Mouse (Mus musculus) cerebellum, postnatal 36 days (tissue): ENCODE measurements around the gene Wwc2.

Experiments
- DNase-seq, 2 experiments: peaks; one replicate each; pipeline ENCODE4 v3.0.0; 2021 to 2022; ENCODE audit warnings: mixed read lengths in 2 of 2

Wwc2 gene

DNA sequence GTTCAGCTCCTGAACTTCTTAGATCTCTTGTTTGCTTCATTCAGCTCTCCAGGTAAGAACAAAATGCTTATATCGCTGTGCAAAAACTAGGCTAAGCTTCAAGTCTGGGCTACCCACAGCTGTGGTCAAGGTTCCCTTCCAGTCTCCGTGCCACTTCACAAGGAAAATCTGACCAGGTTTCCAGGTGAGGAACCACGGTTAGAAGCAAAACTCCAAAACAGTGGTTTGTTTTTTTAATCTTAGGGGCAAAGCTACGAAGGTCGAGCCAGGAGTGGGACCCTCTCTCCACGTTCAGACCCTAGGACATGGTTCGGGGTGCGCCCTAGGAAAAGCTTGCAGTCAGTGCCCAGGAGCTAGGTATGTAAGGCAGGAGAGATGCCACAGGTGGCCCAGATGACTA lies 1.5 kb downstream of the Wwc2 start:
- no peak for DNase-seq

DNA sequence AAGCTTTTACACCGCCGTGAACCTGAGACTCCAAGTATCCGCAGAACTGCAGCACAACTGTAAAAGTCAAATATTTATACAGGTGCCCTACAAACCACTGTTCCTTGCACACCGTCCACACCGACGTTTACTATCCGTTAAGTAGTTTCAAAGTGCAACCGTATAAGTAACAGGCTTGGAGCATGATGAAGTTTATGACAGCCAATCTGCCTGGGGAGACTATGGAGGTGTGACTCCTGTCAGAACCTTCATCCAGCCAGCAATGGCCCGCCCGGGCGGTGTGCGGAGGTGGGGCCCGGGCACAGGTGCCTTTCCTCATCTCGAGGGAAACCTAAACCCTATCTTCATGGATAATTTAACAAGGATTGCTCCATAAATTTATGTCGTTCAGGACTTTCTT lies 2.6 kb downstream of the Wwc2 start:
- DNase-seq, result no peak

DNA sequence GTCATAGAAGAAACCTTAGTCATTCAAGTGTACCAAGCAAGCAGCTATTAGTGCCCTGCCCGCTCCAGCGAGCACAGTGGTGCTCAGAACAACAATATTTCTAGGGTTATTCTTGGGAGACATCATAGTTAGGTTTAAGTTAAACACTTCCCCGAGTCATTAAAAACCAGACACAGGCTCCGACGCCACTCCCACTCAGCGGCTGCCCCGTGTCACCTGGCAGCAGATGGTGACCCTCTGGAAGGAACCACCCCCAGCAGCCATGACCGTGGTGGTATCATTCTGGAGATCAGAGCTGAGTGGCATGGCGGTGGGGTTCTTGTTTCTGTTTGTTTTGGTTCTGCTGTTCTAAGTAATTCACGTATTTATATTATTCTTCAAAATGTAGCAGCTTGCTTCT lies 5.1 kb downstream of the Wwc2 start:
- DNase-seq, result no peak

DNA sequence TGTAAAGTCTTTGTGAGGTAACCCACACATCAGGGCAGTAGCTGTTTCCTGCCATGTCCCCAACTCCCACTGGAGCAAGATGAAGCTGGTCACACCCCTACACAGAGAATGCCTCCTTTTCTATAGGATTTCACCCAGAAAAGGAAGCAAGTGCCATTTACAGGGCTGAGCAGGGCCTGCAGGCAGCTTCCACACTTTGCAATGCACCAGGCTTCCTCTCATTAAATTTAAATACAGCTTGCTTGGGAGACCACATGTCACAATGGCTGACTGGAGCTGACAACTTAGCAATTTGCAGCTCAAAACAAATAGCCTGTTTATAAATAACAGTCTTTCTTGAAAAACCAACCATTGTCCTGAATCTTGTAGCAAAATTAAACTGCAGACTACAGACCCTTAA lies 5.5 kb downstream of the Wwc2 start:
- DNase-seq, result no peak

DNA sequence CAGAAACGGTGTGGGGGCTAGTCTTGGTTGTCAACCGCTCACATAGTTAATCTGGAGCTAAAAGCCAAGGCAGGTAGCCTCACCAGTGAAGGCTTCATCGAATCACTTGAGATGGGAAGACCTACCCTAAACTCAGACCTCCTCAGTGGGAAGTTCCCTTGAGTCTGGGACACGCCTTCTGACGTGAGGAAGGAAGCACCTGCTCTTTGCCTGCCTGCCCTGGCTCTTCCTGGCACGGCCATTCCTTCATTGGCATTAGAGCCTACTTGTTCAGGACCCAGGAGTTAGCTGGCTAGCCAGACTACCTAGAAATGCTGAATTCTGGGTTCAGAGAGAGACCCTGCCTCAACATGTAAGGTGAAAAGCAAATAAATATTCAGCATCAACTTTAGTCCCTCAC lies 9.6 kb downstream of the Wwc2 start:
- no peak for DNase-seq

DNA sequence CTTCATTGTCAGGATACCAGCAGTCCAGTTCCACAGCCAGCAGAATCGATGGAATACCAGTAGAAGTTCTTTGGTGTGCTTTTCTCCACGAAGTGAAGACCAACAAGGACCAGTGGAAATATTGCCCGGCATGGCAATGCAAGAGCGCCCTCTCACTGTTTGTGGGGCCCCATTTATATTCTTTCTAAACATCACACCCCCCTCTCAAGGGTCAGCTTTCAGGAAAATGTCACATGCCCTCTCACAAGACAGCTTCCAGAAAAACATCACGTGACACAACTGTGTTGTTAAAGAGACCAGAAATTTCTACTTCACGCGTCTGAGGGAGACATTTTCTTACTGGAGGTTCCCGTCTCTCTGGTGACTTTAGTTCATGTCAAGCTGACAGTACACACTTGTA lies 10.8 kb downstream of the Wwc2 start:
- no peak for DNase-seq

DNA sequence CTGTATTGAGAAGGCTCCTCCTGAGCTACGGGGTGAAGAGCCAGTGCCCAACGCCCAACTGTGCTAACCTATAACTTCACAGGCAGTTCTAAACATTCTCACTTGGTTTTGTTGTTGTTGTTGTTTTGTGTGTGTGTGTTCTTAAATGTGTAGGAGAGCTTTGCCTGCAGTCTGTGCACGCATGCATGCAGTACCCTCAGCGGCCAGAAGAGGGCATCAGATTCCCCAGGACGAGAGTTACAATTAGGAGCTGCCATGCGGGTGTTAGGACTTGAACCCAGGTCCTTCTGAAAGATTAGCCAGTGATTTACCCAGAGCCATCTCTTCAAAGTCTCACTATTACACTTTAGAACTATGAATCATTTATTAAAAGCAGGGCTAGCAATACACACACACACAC lies 12.0 kb downstream of the Wwc2 start:
- DNase-seq, result no peak

DNA sequence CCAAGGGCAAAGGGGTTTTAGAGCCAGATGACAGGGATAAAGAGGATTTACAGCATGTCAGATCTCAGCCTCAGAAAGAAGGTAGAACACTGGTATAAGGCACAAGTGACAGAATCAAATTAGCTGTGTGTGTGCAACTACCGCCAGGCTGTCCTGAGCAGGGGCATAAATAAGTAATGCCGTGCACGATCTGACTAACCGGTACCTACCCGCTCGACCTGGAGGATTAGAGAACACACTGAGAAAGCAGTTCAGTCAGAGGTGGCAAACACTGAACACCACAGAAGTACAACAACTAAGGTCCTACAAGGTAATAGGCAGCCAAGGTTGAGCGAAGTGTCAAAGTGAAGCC lies 15.8 kb downstream of the Wwc2 start:
- DNase-seq, result no peak

DNA sequence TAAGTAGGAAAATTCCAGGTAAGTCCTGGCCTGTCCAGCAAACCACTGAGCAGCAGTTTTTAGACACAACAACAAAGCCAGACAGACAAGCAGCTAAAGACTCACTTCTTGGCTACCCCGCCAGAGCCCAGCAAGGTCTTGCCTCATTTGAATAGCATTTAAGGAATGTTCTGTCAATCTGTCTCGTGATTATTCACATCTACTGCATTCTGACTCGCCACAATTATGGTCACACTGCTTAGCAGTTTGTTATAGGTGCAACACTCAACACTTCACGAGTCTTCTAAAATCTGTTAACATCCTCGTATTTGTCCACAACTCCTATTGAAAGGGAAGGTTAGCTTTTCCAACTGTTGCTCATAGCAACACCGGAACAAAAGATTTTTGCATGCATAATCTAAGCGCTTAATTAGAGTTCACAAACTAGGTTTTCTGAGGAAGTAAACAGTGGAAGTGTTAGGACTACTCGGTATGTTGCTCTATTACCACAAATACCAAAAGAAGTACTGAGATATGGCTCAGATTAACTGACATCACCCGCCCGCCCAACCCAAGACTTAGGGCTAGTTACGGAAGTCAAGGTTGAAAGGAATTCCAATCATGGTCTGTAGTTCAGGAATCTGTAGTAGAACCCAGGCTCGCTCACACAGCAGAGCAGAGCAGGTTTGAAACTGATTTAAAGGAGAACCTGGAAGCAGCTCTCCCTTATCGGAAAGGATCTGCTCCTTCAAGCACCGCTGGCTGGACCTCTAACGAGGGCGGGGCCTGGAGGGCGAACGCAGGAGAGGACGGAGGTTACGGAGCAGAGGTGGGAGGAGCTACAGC lies 16.4 kb downstream of the Wwc2 start:
- DNase-seq, result no peak

DNA sequence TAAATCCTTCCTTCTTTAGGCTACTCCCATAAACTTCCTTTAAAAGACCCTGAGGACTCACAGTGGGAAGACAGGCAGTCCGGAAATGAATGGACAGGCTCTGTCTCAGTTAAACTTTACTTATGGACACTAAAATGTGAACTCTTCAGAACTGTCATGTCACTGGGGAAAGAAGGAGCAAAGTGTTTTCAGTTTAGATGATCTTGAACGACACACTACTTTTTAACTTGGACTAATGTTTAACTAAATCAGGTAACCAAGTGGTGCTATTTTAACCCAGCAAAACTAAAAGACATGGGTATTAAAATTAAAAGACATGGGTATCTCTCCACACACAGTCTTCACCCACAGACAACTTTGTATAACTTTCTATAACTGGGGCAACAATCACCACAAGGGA lies 19.6 kb downstream of the Wwc2 start:
- no peak for DNase-seq

DNA sequence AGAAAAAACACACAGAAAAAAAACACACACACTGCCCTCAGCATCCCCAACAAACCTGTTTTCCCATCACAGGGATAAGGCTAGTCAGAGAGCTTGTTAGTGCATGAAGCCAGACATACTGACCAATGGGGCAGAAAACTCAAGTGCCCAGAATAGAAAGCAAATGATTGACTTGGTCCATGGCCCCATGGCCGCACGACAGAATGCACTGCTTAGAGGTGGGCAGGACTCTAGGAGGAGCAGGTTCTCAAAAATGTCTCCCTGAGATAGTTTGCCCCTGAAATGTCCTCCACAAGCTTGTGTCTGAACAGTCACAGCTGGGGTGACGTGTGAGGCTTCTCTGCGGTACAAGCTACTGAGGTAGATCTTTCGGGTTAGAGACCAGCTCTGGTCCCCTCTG lies 20.1 kb downstream of the Wwc2 start:
- no peak for DNase-seq

DNA sequence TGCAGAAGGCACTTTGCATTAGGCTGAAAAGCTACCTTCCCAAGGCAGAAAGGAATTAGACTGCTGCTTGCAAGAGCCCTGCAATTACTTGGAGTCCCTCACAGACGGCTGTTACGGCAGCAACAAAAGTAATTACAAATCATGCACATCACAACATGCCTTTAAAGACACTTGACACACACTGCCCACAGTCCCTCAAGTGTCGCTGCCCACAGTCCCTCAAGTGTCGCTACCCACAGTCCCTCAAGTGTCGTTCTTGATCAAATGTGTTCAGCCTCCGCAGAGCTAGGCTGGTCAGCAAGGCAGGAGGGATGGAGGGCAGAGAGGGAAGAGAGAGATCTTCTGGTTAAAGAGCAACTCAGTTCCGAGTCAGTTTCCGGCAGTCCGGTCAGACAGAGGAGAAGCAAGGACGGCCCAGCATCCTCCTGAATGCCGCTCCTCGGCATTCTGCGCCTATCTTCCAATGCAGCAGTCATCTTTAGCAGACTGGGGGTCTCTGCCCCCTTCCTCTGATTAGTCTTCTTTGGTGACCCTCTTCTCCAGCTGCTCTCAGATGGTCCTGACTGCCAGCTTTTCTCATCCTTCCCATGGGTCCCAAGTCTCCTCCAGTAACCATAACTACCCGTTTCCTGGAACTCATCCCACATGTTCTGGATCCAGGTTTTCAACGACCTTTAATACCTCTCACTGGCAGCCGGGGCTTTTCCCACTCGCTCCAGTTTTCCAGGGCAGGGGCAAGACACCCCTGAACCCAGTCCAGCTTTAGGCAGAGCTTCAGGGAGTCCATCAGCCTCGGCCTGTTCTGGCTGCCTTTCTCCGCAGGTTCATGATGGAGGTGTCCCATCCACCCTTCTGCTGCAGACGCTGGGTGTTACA lies 23.4 kb downstream of the Wwc2 start:
- no peak for DNase-seq

DNA sequence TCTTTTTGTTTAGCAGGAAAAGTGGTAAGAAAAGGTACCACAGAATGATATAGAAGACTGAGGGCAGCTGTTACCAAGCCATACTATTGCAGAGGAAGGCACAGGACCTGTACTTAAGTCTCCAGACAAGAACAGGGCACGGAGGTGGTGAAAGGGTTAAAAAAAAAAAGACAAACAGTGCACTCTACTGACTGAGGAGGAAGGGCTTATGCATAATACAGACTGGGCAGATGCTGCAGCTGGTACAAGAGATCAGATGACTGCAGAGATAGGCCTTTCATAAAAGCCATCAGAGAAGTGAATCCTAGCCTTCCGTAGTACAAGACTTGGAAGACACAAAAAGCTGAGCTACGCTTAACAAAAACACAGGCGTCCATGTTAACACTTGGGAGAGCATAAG lies 28.2 kb downstream of the Wwc2 start:
- DNase-seq, result no peak

DNA sequence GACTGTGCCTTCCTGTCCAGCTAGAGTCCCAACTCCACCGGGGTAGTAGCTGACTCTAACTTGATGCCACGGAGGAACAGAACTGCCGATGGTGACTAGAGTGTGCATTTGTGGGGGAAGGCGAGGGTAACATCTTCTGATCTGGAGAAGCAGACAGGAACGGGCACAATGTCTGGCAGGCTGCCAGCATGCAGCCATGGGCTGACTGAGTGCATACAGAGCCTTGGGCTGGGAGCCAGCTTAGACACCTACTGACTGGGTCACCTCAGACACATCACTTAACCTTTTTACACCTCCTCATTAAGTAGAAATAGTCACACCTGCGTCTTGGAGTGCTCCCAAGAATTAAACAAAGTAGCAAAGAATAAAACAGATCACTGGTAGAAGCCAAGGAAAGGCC lies 28.7 kb downstream of the Wwc2 start:
- DNase-seq, result peak; percentile 24 to 26

DNA sequence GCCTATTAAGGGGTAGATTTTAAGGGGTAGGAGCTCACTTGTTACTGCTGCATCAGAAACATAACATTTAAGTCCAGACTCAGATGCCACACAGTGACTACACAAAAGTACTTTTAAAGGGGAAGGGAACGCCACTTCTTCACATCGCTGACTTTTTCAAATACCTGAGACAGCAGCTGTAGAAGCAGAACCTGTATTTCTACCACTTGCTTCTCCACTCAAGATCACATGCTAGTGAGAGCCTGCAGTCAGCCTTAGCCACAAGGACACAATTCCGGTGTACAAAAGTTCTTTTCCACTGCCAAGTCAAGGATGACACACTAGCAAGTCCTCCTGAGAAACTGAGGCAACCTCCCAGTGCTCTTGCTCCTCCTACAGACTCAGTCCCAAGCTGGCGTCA lies 33.2 kb downstream of the Wwc2 start:
- DNase-seq, result no peak

DNA sequence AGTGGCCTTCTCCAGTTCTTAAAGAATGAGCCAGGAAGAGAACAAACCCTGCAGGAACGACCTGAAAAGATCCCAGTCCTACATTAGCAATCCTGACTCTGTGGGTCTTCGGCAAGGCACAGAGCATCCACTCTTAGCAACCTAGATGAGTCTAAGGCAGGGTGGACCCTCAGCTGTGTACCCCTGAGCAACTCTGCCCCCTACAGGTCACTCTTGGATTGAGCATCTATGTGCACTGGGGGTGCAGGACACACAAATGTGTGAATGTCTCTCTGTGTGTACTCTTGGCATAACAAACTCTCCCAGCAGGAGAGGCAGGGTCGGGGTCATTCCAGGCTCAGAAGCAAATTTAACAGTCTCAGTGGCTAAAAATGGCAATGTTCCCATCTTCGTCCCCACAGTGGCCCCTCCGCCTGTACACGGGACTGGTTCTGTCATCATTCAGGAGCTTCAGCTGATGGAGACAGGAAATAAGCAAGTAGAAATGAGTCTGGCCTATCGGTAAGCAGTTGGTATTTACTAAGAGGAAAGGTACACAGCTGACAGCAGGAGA lies 39.3 kb downstream of the Wwc2 start:
- no peak for DNase-seq

DNA sequence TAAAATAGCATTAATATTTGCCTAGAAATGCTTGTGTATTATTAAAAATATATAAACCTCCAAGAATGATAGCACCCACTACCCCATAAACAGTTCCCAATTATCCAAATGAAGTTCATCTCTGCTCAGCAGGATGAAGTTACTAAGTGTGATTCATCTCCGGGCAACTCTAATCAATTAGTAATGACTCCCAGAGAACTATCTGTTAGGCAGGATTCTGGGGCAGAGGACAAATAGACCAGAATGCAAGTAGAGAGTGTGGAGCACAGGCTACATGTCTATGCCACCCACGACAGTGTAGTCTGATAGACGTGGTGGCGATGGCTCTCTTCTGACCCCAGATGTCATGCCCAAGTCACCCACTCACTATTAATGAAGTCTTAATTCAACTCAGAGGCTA lies 41.9 kb downstream of the Wwc2 start:
- DNase-seq, result no peak

DNA sequence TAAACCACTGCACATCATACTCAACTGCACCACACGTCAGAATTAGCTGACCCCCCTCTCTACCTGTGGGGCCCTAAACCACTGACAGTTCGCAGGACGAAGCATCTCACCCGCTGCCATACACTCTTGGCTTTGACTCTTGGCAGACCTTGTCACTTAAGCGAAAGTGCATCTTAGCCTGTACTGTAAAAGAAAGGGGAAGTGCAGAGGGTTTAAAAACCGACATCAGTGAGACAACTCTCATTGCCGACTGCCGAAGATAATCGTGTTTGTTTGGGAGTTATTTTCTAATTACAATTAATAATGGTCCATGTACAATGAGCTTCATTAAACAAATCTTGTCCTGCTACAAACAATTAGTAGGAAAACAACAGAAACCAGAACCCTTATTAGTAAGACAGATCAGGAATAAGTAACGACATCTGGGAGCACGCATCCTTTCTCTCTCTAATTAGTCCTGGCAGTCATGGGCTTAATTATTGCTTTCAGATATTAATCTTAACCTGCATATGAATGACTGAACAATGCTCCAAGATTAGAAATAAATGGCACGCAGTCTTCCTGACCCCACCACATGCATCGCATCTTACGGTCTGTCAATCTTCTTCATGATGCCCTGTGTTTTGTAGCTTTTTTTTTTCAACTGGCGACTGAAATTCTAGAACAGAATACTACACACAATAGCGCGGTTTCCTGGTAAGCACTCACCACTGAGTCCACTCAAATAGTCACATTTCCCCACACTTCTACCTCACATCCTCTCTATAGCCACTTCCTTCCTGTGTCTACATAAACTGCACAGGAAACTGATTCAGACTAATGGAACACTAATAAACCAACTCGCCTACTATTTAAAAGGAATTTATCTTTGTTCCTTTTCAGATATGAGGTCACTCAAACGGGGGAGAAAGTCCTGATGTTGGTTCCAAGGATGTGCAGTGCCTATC lies 42.8 kb downstream of the Wwc2 start:
- DNase-seq, result no peak

DNA sequence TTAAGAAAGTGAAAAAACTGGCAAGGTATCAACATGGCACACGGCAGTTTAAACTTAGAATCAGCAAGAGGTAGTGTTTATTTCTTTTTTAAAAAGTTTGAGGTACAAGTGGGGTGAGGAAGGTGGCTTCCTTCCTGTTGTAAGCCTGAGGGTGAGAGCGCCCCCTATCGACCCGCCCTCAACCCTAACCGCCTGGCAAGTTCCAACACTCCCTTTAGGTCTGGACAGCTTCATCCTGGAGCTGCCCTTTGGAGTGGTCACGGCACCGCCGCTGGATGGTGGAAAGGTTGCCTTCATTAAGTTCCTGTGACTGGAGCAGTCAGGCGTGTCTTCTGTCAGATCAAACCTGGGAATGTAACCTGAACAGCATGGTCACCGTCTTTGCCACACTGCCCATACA lies 47.7 kb downstream of the Wwc2 start:
- no peak for DNase-seq

DNA sequence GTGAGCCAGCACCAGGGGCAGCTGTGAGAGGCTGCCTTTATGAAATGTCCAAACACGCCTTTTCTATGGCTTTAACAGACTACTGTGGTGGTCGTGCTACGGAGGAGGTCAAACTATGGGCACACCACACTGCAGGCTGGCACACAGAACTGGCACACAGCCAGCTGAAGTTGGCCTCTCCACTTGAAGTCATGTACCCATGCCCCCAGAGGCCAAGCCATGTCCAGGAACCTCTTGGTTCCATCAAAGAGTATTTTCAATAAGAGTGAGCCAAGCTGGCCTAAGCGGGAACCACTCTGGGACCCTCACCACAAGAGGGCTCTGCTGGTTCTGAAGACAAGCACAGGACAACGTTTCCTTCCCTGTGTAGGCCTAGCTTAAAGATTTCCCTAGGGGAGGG lies 49.7 kb downstream of the Wwc2 start:
- DNase-seq, result peak in 1 of 2 experiments; percentile 15

DNA sequence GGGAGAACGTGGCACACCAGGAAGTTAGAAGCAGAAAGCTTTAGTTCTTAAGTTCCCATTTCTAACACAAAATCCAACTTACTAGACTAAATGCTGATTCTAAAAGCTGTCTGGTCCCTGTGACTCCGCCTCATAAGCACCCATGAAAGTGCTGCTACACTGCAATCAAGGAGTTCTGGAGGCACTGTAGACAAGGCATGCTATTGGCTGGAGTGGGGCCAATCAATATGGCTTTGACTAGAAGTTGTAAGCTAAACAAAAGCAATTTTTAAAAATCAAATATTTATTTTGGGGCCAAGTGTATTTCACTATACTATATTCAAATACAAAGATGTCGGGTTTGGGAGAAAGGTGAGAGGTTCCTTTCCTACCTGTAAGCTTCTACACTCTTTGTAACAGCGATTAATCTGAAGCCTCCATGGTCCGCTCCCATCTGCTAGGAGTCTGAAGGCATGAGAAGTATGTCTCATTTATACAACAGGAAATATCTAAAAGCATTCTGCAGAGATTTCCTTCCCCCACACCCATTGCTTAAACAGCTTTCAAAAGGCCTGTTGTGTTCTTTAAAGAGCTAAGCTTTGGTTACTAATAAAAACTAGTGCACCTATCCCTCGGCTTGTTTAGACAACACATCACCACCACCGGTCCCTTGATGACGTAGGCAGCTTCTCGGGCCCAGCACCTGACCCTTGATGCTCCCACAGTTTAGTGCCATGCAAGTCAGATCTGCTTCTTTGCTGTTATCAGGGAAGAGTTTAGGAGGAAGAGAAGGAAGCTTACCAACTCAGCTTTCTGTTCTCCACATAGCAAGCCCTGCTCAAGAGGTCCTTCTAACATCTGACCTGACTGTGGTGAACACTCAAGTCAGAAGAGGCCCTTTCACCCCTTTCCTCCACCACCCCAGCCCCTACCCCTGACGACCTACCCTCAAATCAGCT lies 50.5 kb downstream of the Wwc2 start:
- DNase-seq, result no peak

DNA sequence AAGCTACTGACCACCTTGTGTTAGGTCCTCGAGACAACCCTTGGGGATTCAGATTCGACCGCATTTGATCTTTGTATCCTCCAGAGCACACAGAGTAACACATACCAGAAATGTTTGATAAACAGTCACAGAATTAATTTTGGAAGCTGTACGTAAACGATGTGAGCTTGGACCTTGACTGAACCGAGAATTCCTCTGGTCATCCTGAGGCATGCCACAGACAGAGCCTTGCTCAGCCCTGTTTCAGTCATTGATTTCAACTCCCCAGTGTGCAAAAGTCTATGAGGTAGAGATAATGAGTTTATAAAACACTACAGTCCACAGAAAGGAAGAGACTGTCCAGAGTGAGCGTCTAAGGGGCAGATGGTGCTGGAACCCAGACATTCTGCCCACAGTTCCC lies 51.5 kb downstream of the Wwc2 start:
- DNase-seq, result no peak
